Mouse (Mus musculus) small intestine, adult 2 months (tissue): ENCODE data around the gene Surf1. TPM values are rescaled to one million over a fixed set of nuclear protein-coding genes. Genes with fewer than 3 reads are reported as not detected.
"Not testable (repeated sequence)": the region's sequence is repeated elsewhere in the genome, so short reads cannot be mapped to it uniquely, and the experiment has no call there.

Source experiments
- H3K27ac ChIP-seq: fragments of 200-500 bp; 2 replicates; pipeline ENCODE4 v1.5.1; 2012; ENCODE audit warnings: low read depth, low read length, control low read depth, inconsistent platforms; ENCODE audit not compliant: insufficient read depth
- H3K27me3 ChIP-seq: fragments of 200-500 bp; 2 replicates; pipeline ENCODE4 v1.6.1; 2012; ENCODE audit warnings: mild to moderate bottlenecking, moderate library complexity, low read length, inconsistent platforms; ENCODE audit not compliant: control insufficient read depth, insufficient read depth
- H3K36me3 ChIP-seq: fragments of 200-500 bp; 2 replicates; pipeline ENCODE4 v1.6.1; 2012; ENCODE audit warnings: mild to moderate bottlenecking, low read length, control low read depth, inconsistent platforms; ENCODE audit not compliant: control insufficient read depth, insufficient read depth
- H3K4me1 ChIP-seq: fragments of 200-500 bp; 2 replicates; pipeline ENCODE4 v1.6.1; 2012; ENCODE audit warnings: low read length, inconsistent platforms, mixed read lengths; ENCODE audit not compliant: control insufficient read depth, insufficient read depth, insufficient read length
- H3K4me3 ChIP-seq: fragments of 200-500 bp; 2 replicates; pipeline ENCODE4 v1.5.1; 2012; ENCODE audit warnings: low read depth, mild to moderate bottlenecking, control low read depth, inconsistent platforms, low read length, moderate library complexity
- CTCF ChIP-seq: fragments of 200-500 bp; IDR thresholded peaks from 2 replicates; pipeline ENCODE4 v1.5.1; 2012; ENCODE audit warnings: low read depth, mild to moderate bottlenecking, control low read depth, inconsistent platforms, low read length, moderate library complexity, mixed read lengths; ENCODE audit not compliant: insufficient replicate concordance, insufficient read length; ENCODE audit errors: extremely low read depth
- POLR2A ChIP-seq: fragments of 200-500 bp; IDR thresholded peaks from 2 replicates; pipeline ENCODE4 v1.6.1; 2012; ENCODE audit warnings: low read depth, mild to moderate bottlenecking, control low read depth, inconsistent platforms, low read length, moderate library complexity
- WGBS: fragments of 180-500 bp; shearing (Covaris S2); methylation state at CpG from one replicate; pipeline ENCODE4 v1.1.7; 2018; 5-methylcytosine and 5-hydroxymethylcytosine counted together
- polyA plus RNA-seq: library from polyadenylated mRNA; depleted of rRNA; stranded (reverse); fragments of >200 nt; gene quantifications from 2 replicates; pipeline ENCODE4 v1.2.3, GENCODE M21; 2012

Surf1 gene
- polyA plus RNA-seq, 1 experiment, result 35.7 TPM

DNA sequence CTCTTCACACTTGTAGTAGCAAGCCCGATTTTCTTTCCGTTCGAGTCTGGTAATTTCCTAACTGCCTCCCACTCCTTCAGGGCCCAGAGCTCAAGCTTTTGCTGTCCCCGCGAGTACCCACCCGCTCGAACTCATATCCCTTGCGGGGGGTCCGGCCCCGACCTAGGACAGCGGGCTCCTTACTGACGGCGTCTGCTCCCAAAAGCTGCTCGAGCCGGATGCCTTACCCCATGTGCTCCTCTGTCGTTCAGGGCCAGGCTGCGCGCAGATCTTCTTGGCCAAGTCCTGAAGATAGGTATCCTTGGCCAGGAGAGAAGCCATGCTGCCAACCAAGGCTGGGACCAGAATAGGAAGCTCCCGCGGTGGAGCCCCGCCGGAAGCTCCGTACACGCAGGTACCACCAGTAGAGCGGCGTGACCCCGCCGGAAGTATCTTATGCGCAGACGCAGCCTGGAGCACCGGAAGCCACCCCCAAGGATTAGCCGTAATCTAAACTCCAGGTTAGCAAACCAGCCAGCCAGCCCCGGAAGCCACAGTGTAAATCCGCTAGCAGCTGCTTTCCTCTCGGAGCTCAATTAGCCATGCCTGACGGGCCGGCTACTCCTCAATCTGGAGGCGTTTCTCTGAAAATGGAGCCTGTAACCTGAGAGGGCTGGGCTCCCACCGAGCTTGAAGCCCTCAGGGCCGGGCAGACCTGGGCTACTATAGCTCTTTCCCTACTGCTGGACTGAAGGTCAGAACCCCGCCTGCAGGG lies 13.7 kb downstream of the Surf1 start, which contains the start of gene Surf6:
TSS of gene Surf6 (minus strand) at position 413 of the 754 bp plus-strand sequence.
- Histone ChIP-seq H3K36me3 (peaks cover 17% of the 10 kb centered on the region), H3K4me3 (peak within 1 kb of the TSS; percentile 97), H3K27me3 (no peaks in the 10 kb centered on the region), H3K27ac (peak within 1 kb of the TSS; percentile 87), H3K4me1 (peaks cover 6% of the 10 kb centered on the region; the same call in 1 of the 2 replicates)
- TF ChIP-seq CTCF (0 out of 2 replicates have a peak, but pooled peaks have one; percentile 11), POLR2A (peak; percentile 56)
- under 1% methylated on average over 41 of the region's 41 CpGs for WGBS

DNA sequence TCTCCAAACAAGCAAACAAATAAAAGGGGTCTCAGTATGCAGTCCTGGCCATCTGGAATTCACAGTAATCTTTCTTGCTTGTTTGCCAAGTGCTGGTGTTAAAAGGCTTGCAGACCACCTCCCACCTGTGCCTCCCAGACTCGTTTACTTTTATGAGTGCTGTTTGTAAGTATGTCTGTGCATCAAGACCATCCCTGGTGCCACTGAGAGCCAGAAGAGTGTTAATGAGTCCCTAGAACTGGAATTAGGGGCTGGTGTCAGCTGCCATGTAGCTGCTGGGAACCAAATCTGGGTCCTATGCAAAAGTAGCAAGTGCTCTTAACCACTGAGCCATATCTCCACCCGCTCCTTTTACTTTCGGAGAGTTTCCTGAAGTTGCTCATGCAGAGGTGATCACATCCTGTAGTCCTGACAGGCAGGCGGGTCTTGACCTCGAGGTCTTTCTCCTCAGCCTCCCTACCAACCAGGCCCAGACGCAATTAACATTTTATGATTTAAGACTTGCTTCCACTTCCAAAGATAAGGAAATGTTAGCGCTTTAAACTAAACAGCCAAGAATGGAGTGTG lies 14.4 kb downstream of the Surf1 start:
- H3K27ac ChIP-seq, result peak overlapping the region; percentile 59; the same call in 1 of the 2 replicates
- 1% methylated on average over 7 of the region's 7 CpGs for WGBS
- H3K4me1 ChIP-seq, result peaks cover 6% of the 10 kb centered on the region; the same call in 1 of the 2 replicates
- no peaks in the 10 kb centered on the region for H3K27me3 ChIP-seq
- peaks cover 21% of the 10 kb centered on the region for H3K36me3 ChIP-seq
- H3K4me3 ChIP-seq, result peak overlapping the region; percentile 97
- TF ChIP-seq CTCF, result no peak
- no peak for TF ChIP-seq POLR2A

DNA sequence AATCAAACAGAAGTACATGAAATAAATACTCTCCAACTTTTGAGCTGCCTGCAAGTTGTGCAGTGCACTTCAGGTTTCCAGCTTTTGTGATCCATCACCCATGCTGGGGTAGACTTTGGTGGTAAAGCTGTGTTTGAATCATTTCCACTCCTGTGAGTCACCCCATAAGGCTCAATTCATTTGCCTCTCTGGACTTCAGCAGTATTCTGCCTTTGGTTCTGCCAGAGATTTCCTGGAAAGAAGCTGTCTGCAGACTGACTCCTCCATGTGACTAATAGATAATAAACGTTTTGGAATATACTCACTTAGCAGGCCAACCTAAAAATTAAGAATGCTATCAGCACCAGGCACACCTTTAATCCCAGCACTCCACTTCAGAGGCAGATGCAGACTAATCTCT lies 15.6 kb downstream of the Surf1 start:
- Histone ChIP-seq H3K27ac (no peak overlapping the region), H3K4me1 (peaks cover 6% of the 10 kb centered on the region; the same call in 1 of the 2 replicates), H3K27me3 (no peaks in the 10 kb centered on the region), H3K4me3 (no peak overlapping the region), H3K36me3 (peaks cover 29% of the 10 kb centered on the region)
- no peak for TF ChIP-seq CTCF
- TF ChIP-seq POLR2A, result no peak
- WGBS, result 30% methylated on average over 1 of the region's 1 CpGs

- peaks cover 61% of the 10 kb centered on the region for H3K36me3 ChIP-seq
Measured at GRCm38 (mm10) chr2:26895898-26896297, 20.4 kb downstream of the Surf1 start.

DNA sequence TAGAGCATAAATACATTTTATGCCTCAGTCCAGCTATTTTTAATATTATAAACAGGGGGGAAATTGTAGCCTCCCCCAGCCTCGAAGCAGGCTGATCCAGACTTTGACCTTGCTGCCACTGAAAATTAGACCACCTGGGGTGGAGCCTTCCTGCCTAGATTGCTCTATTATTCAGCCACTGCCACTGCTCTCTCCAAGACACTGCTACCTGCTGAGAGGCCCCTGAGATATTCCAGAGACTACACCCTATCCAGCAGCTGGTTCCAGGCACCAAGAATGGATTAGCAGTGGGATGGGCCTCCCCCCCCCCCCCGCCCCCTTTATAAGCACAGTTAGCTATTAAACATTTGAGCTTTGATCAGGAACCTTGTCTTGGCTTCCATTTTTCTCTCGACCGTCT lies 30.2 kb downstream of the Surf1 start:
- not testable (repeated sequence) for H3K27me3 ChIP-seq, H3K27ac ChIP-seq, H3K4me1 ChIP-seq, H3K4me3 ChIP-seq
- 47% methylated on average over 4 of the region's 4 CpGs for WGBS
- H3K36me3 ChIP-seq, result peaks cover 20% of the 10 kb centered on the region

More at GRCm38 (mm10) chr2:26895898-26896297, 20.4 kb downstream of the Surf1 start:
- Histone ChIP-seq H3K4me1 (no peaks in the 10 kb centered on the region), H3K27ac (no peak overlapping the region), H3K27me3 (no peaks in the 10 kb centered on the region), H3K4me3 (no peak overlapping the region)
- no peak for TF ChIP-seq POLR2A
- TF ChIP-seq CTCF, result no peak
- WGBS, result 89% methylated on average over 4 of the region's 4 CpGs

- WGBS, result 87% methylated on average over 2 of the region's 2 CpGs
- not testable (repeated sequence) for H3K4me3 ChIP-seq, H3K27ac ChIP-seq, H3K4me1 ChIP-seq, H3K27me3 ChIP-seq
- peaks cover 15% of the 10 kb centered on the region for H3K36me3 ChIP-seq
Measured at GRCm38 (mm10) chr2:26885541-26885940, 30.8 kb downstream of the Surf1 start.

GRCm38 (mm10) chr2:26878571-26878970 lies 37.8 kb downstream of the Surf1 start:
- Histone ChIP-seq H3K27me3 (no peaks in the 10 kb centered on the region), H3K4me1 (no peaks in the 10 kb centered on the region), H3K27ac (no peak overlapping the region), H3K36me3 (no peaks in the 10 kb centered on the region), H3K4me3 (no peak overlapping the region)
- TF ChIP-seq CTCF (no peak), POLR2A (no peak)
